Comparison of ENCODE assay signal across 8 mouse cellular contexts in the genomic region with DNA sequence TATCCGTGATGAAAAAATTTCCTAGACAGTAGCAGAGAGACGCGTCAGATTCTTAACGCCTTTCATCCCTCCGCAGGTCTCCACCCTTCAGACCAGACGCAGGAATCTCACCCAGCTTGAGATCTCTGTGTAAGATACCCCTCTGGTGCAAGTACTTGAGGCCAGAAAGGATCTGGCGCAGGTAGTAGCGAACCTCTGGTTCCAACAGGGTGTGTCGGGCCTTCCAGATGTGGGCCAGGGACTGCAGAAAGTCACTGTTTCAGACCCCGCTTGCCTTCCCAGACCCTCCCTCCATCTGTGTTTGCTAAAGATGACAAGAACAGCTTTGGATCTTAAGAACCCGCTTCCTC. TPM values are rescaled to one million over a fixed set of nuclear protein-coding genes. Genes with fewer than 3 reads are reported as not detected.
DNase-seq lines count a peak whose midpoint lies in the region; ATAC-seq and TF ChIP-seq lines count a peak whose summit lies in the region.

No protein-coding gene starts in this region.

- TF ChIP-seq CTCF in G1E (IDR thresholded peaks at IDR 0.05; ENCODE audit: low read depth, low read length): no peak

- H3K36me3 ChIP-seq in heart, embryonic 11.5 days (ENCODE audit: control insufficient read depth, insufficient read depth, low read length): no peaks in the 10 kb centered on the region
- peaks cover 47% of the 10 kb centered on the region for H3K36me3 ChIP-seq in G1E (replicated peaks)
- H3K36me3 ChIP-seq in hindbrain, embryonic 10.5 days: peaks cover 38% of the 10 kb centered on the region
- H3K36me3 ChIP-seq in midbrain, embryonic 10.5 days: peaks cover 39% of the 10 kb centered on the region

- DNase-seq in heart, postnatal 10 days: no peak
- DNase-seq in G1E (ENCODE audit: low spot score): no peak
- DNase-seq in hindbrain, embryonic 10.5 days (ENCODE audit: low spot score): no peak
- no peak for DNase-seq in midbrain, embryonic 10.5 days (ENCODE audit: low spot score)
- DNase-seq in left cerebral cortex, postnatal 14 days (ENCODE audit: low spot score in 2 of 2): no peak
- DNase-seq in left cerebral cortex, adult 18-20 months (ENCODE audit: low spot score in 2 of 2): no peak
- no peak for DNase-seq in retina, postnatal 1 day

- no peaks in the 10 kb centered on the region for H3K9me3 ChIP-seq in heart, embryonic 11.5 days (replicated peaks; ENCODE audit: control insufficient read depth, low read length)
- no peaks in the 10 kb centered on the region for H3K9me3 ChIP-seq in G1E (replicated peaks)
- H3K9me3 ChIP-seq in hindbrain, embryonic 10.5 days: no peaks in the 10 kb centered on the region
- H3K9me3 ChIP-seq in midbrain, embryonic 10.5 days (replicated peaks): no peaks in the 10 kb centered on the region

- H3K9ac ChIP-seq in heart, embryonic 11.5 days (ENCODE audit: low read depth, low read length): no peak overlapping the region

- H3K4me1 ChIP-seq in heart, embryonic 11.5 days (ENCODE audit: control insufficient read depth, insufficient read depth, low read length): peaks cover 8% of the 10 kb centered on the region; the same call in 1 of the 2 replicates
- peaks cover 65% of the 10 kb centered on the region for H3K4me1 ChIP-seq in G1E (ENCODE audit: insufficient read depth, low read depth, low read length)
- H3K4me1 ChIP-seq in hindbrain, embryonic 10.5 days (replicated peaks): peaks cover 64% of the 10 kb centered on the region
- peaks cover 81% of the 10 kb centered on the region for H3K4me1 ChIP-seq in midbrain, embryonic 10.5 days

- intact Hi-C loops in heart, postnatal 10 days (cut with DNase I): no loop called here
- intact Hi-C loops in left cerebral cortex, postnatal 14 days (cut with DNase I): no loop called here

- peak overlapping the region; percentile 99 for H3K4me2 ChIP-seq in heart, embryonic 11.5 days

- no peak for ATAC-seq in heart, embryonic 11.5 days (replicated peaks; ENCODE audit: insufficient number of reproducible peaks, low FRiP score, low TSS enrichment)
- ATAC-seq in G1E (ENCODE audit: extremely low read depth, insufficient number of reproducible peaks, low FRiP score, poor library complexity, severe bottlenecking): no peak

- 13% methylated on average over 11 of the region's 11 CpGs for WGBS in heart, embryonic 11.5 days (ENCODE audit: insufficient replicate concordance)
- WGBS in hindbrain, embryonic 10.5 days: 3% methylated on average over 11 of the region's 11 CpGs
- WGBS in midbrain, embryonic 10.5 days: 2% methylated on average over 11 of the region's 11 CpGs

- H3K4me3 ChIP-seq in heart, embryonic 11.5 days (ENCODE audit: low read depth, low read length): peak overlapping the region; percentile 86
- H3K4me3 ChIP-seq in G1E (ENCODE audit: low read depth, low read length): peak overlapping the region; percentile 83; the same call in 1 of the 2 replicates
- H3K4me3 ChIP-seq in hindbrain, embryonic 10.5 days: peak overlapping the region; percentile 95
- H3K4me3 ChIP-seq in midbrain, embryonic 10.5 days: peak overlapping the region; percentile 95

- no peak overlapping the region for H3K27ac ChIP-seq in heart, embryonic 11.5 days (ENCODE audit: low read depth, low read length)
- peak overlapping the region; percentile 93 for H3K27ac ChIP-seq in hindbrain, embryonic 10.5 days
- H3K27ac ChIP-seq in midbrain, embryonic 10.5 days (replicated peaks): peak overlapping the region; percentile 93

- peaks cover 27% of the 10 kb centered on the region for H3K27me3 ChIP-seq in heart, embryonic 11.5 days (ENCODE audit: control insufficient read depth, insufficient read depth, low read length)
- H3K27me3 ChIP-seq in G1E (ENCODE audit: insufficient read depth, low read length): peaks cover 11% of the 10 kb centered on the region; the same call in 1 of the 2 replicates
- peaks cover 32% of the 10 kb centered on the region for H3K27me3 ChIP-seq in hindbrain, embryonic 10.5 days (ENCODE audit: insufficient read depth, poor library complexity, severe bottlenecking)
- H3K27me3 ChIP-seq in midbrain, embryonic 10.5 days (ENCODE audit: low read depth, poor library complexity, severe bottlenecking): peaks cover 35% of the 10 kb centered on the region

RNA-seq across cellular contexts. Expression of a gene that starts 1.0 kb away (rescaled TPM):
- 0.99 and 1.3 TPM in 2 replicates for polyA plus RNA-seq in heart, embryonic 11.5 days (2014; fragmentation: Nextera tagmentation; extraction: Ambion mirVana)
- total RNA-seq in heart, postnatal 10 days (2021): 1 to 10 TPM; 3.7 to 4.3 TPM
- total RNA-seq in G1E (2014; fragmentation: Nextera tagmentation): 1.4 and 1.9 TPM in 2 replicates
- 5.2 and 6.4 TPM in 2 replicates for total RNA-seq in G1E (2017)
- polyA plus RNA-seq in G1E (2012): 4.4 and 6.0 TPM in 2 replicates
- polyA plus RNA-seq in hindbrain, embryonic 10.5 days (2016; fragmentation: Nextera tagmentation; extraction: Ambion mirVana): 41.8 and 58.6 TPM in 2 replicates
- polyA plus RNA-seq in midbrain, embryonic 10.5 days (2016; fragmentation: Nextera tagmentation; extraction: Ambion mirVana): 36.8 and 41.3 TPM in 2 replicates
- 10 to 100 TPM; 15.6 to 16.2 TPM for total RNA-seq in left cerebral cortex, postnatal 14 days (2021)
- 10 to 100 TPM; 16.9 to 17.3 TPM for total RNA-seq in left cerebral cortex, adult 18-20 months (2021)

RNA-seq across cellular contexts. Expression of a gene that starts 6.2 kb away (rescaled TPM):
- not detected in 2 replicates for polyA plus RNA-seq in heart, embryonic 11.5 days (2014; fragmentation: Nextera tagmentation; extraction: Ambion mirVana)
- total RNA-seq in heart, postnatal 10 days (2021): under 1 TPM in 1 of 2 experiments, not detected in 1; 0.31 TPM
- total RNA-seq in G1E (2014; fragmentation: Nextera tagmentation) (1.7 TPM in 1 of 2 replicates, not detected in the other), G1E (2017) (1.8 TPM in 2 replicates)
- 2.4 and 3.3 TPM in 2 replicates for polyA plus RNA-seq in G1E (2012)
- polyA plus RNA-seq in hindbrain, embryonic 10.5 days (2016; fragmentation: Nextera tagmentation; extraction: Ambion mirVana): 0.71 TPM in 1 of 2 replicates, not detected in the other
- 0.14 TPM in 1 of 2 replicates, not detected in the other for polyA plus RNA-seq in midbrain, embryonic 10.5 days (2016; fragmentation: Nextera tagmentation; extraction: Ambion mirVana)
- total RNA-seq in left cerebral cortex, postnatal 14 days (2021): not detected
- under 1 TPM in 1 of 2 experiments, not detected in 1; 0.77 TPM for total RNA-seq in left cerebral cortex, adult 18-20 months (2021)

RNA-seq across cellular contexts. Expression of a gene that starts 7.2 kb away (rescaled TPM):
- 2.2 and 4.0 TPM in 2 replicates for polyA plus RNA-seq in heart, embryonic 11.5 days (2014; fragmentation: Nextera tagmentation; extraction: Ambion mirVana)
- total RNA-seq in heart, postnatal 10 days (2021): 1 to 10 TPM; 5.1 to 6.4 TPM
- total RNA-seq in G1E (2014; fragmentation: Nextera tagmentation): 34.6 and 46.3 TPM in 2 replicates
- total RNA-seq in G1E (2017): 12.3 and 12.8 TPM in 2 replicates
- polyA plus RNA-seq in G1E (2012): 20.0 and 33.5 TPM in 2 replicates
- polyA plus RNA-seq in hindbrain, embryonic 10.5 days (2016; fragmentation: Nextera tagmentation; extraction: Ambion mirVana): 4.4 and 4.8 TPM in 2 replicates
- polyA plus RNA-seq in midbrain, embryonic 10.5 days (2016; fragmentation: Nextera tagmentation; extraction: Ambion mirVana): 4.4 and 5.4 TPM in 2 replicates
- total RNA-seq in left cerebral cortex, postnatal 14 days (2021): 10 to 100 TPM; 11.8 to 12.4 TPM
- 10 to 100 TPM; 13.1 to 14.2 TPM for total RNA-seq in left cerebral cortex, adult 18-20 months (2021)

RNA-seq across cellular contexts. Expression of a gene that starts 23.3 kb away (rescaled TPM):
- polyA plus RNA-seq in heart, embryonic 11.5 days (2014; fragmentation: Nextera tagmentation; extraction: Ambion mirVana): 764 and 894 TPM in 2 replicates
- 100 to 1,000 TPM; 803 to 807 TPM for total RNA-seq in heart, postnatal 10 days (2021)
- total RNA-seq in G1E (2014; fragmentation: Nextera tagmentation): 2,089 and 2,273 TPM in 2 replicates
- 1,736 TPM in 2 replicates for total RNA-seq in G1E (2017)
- 2,887 and 5,494 TPM in 2 replicates for polyA plus RNA-seq in G1E (2012)
- polyA plus RNA-seq in hindbrain, embryonic 10.5 days (2016; fragmentation: Nextera tagmentation; extraction: Ambion mirVana): 660 and 807 TPM in 2 replicates
- polyA plus RNA-seq in midbrain, embryonic 10.5 days (2016; fragmentation: Nextera tagmentation; extraction: Ambion mirVana): 691 and 830 TPM in 2 replicates
- total RNA-seq in left cerebral cortex, postnatal 14 days (2021): 100 to 1,000 TPM; 448 to 449 TPM
- 100 to 1,000 TPM; 585 to 613 TPM for total RNA-seq in left cerebral cortex, adult 18-20 months (2021)

RNA-seq across cellular contexts. Expression of a gene that starts 36.9 kb away (rescaled TPM):
- polyA plus RNA-seq in heart, embryonic 11.5 days (2014; fragmentation: Nextera tagmentation; extraction: Ambion mirVana): 2.2 and 2.4 TPM in 2 replicates
- total RNA-seq in heart, postnatal 10 days (2021): 1 to 10 TPM; 3.6 to 4.3 TPM
- 3.3 TPM in 1 of 2 replicates, not detected in the other for total RNA-seq in G1E (2014; fragmentation: Nextera tagmentation)
- 0.38 TPM in 1 of 2 replicates, not detected in the other for total RNA-seq in G1E (2017)
- not detected in 2 replicates for polyA plus RNA-seq in G1E (2012)
- polyA plus RNA-seq in hindbrain, embryonic 10.5 days (2016; fragmentation: Nextera tagmentation; extraction: Ambion mirVana): 5.8 and 6.9 TPM in 2 replicates
- 12.8 and 15.7 TPM in 2 replicates for polyA plus RNA-seq in midbrain, embryonic 10.5 days (2016; fragmentation: Nextera tagmentation; extraction: Ambion mirVana)
- total RNA-seq in left cerebral cortex, postnatal 14 days (2021): 1 to 10 TPM; 1.3 to 2.4 TPM
- total RNA-seq in left cerebral cortex, adult 18-20 months (2021): 1 to 10 TPM; 1.1 to 2.0 TPM
